Mouse (Mus musculus) layer of hippocampus, adult 9-10 months (tissue): ENCODE measurements around the gene Tgif1.

ENCODE experiments used
- DNase-seq: peaks from one replicate; pipeline ENCODE4 v3.0.0; 2022; ENCODE audit warnings: low spot score

Tgif1 gene

GRCm38 (mm10) chr17:70866029-70866428 is 12.7 kb upstream of the Tgif1 start:
- DNase-seq, result no peak

- no peak for DNase-seq
Observed at GRCm38 (mm10) chr17:70865060-70865604, 11.8 kb upstream of the Tgif1 start.

GRCm38 (mm10) chr17:70864645-70865044 is 11.3 kb upstream of the Tgif1 start:
- DNase-seq, result no peak

- DNase-seq, result no peak
Observed at GRCm38 (mm10) chr17:70864117-70864516, 10.8 kb upstream of the Tgif1 start.

GRCm38 (mm10) chr17:70858814-70859213 is 5.5 kb upstream of the Tgif1 start:
- DNase-seq, result no peak

- DNase-seq, result no peak
Observed at GRCm38 (mm10) chr17:70856871-70857415, 3.6 kb upstream of the Tgif1 start.

GRCm38 (mm10) chr17:70854021-70854420 is 675 bp upstream of the Tgif1 start:
- no peak for DNase-seq

- DNase-seq, result no peak
Observed at GRCm38 (mm10) chr17:70852686-70853386, 510 bp downstream of the Tgif1 start.

GRCm38 (mm10) chr17:70852011-70852685 is 1.2 kb downstream of the Tgif1 start:
- no peak for DNase-seq

GRCm38 (mm10) chr17:70850996-70851991 is 2.1 kb downstream of the Tgif1 start:
- no peak for DNase-seq

- no peak for DNase-seq
Observed at GRCm38 (mm10) chr17:70850233-70850995, 2.9 kb downstream of the Tgif1 start.

GRCm38 (mm10) chr17:70849399-70850232 is 3.7 kb downstream of the Tgif1 start:
- DNase-seq, result no peak

- no peak for DNase-seq
Observed at GRCm38 (mm10) chr17:70848511-70849398, 4.6 kb downstream of the Tgif1 start.

- no peak for DNase-seq
Observed at GRCm38 (mm10) chr17:70847751-70848510, 5.4 kb downstream of the Tgif1 start.

GRCm38 (mm10) chr17:70847086-70847485 is 6.3 kb downstream of the Tgif1 start:
- DNase-seq, result no peak

GRCm38 (mm10) chr17:70846111-70846644 is 7.2 kb downstream of the Tgif1 start:
- no peak for DNase-seq

- DNase-seq, result no peak
Observed at GRCm38 (mm10) chr17:70845543-70845942, 7.8 kb downstream of the Tgif1 start.

- DNase-seq, result no peak
Observed at GRCm38 (mm10) chr17:70844971-70845370, 8.4 kb downstream of the Tgif1 start.
